Mouse (Mus musculus) bone marrow macrophage, adult 2 months (primary cell): ENCODE data around the gene Ryr3.

ENCODE experiments used
- CTCF ChIP-seq: IDR thresholded peaks from 2 replicates; pipeline ENCODE4 v1.5.1; 2012; ENCODE audit warnings: low read depth, mild to moderate bottlenecking, low read length, moderate library complexity
- POLR2A ChIP-seq: IDR thresholded peaks from 2 replicates; pipeline ENCODE4 v1.6.1; 2012; ENCODE audit warnings: mild to moderate bottlenecking, low read depth, low read length, borderline replicate concordance

- TF ChIP-seq POLR2A (no peak), CTCF (no peak)
Measured at GRCm38 (mm10) chr2:112806015-112806414, 410.9 kb downstream of the Ryr3 start.
